Mouse (Mus musculus): ENCODE data around the gene Olfr390. TPM values are rescaled to one million over a fixed set of nuclear protein-coding genes. Genes with fewer than 3 reads are reported as not detected.

Olfr390 gene
- total RNA-seq (2014; rRNA removed) (not detected in 2 replicates), polyA plus RNA-seq (2015; fragmentation: Nextera tagmentation; extraction: Ambion mirVana) (not detected in 2 replicates)

GRCm38 (mm10) chr11:73782664-73783063, at the start of gene Olfr390:
Gene Olfr390, plus strand, starts transcription at chr11:73782964.
- no peak for ATAC-seq
- no peak for DNase-seq
- 75% methylated on average over 1 of the region's 1 CpGs for WGBS

DNA sequence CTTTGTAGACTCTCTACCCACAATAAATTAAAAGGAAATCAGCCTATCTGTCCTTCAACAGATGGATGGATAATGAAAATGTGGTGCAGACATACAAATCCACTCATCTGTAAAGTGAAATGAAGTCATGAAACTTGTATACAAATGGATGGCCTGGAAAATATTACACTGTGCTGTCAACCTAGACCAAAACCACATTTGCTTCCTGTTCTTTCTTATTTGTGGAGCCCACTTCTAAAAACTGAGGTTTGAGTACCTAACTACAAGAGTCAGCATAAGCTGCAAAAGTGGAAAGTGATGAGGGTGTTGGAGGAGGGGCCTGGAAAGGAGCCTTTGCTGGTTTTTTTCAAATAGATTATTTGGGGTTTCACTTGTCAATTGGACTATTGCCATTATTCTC, 23.6 kb upstream of the Olfr390 start:
- H3K27ac ChIP-seq (ENCODE audit: low read depth, low read length) = no peak overlapping the region

More at GRCm38 (mm10) chr11:73782664-73783063, at the start of gene Olfr390:
- Histone ChIP-seq H3K4me3 (ENCODE audit: low read depth, low read length) (no peak within 1 kb of the TSS), H3K9ac (no peak within 1 kb of the TSS), H3K27me3 (ENCODE audit: insufficient read depth, low read length) (no peaks in the 10 kb centered on the region), H3K36me3 (ENCODE audit: insufficient read depth) (no peaks in the 10 kb centered on the region), H3K9me3 (ENCODE audit: low read length) (0 out of 2 replicates have a peak, but pooled peaks cover 3% of the 10 kb centered on the region), H3K4me2 (ENCODE audit: low read depth) (no peak within 1 kb of the TSS), H3K27ac (ENCODE audit: low read depth, low read length) (no peak within 1 kb of the TSS), H3K4me1 (ENCODE audit: insufficient read depth) (no peaks in the 10 kb centered on the region)
- no peak for TF ChIP-seq CTCF (IDR thresholded peaks at IDR 0.05; ENCODE audit: low read depth)

GRCm38 (mm10) chr11:73780613-73781012, 2.2 kb upstream of the Olfr390 start, which contains the start of gene Olfr389:
Gene Olfr389, minus strand, starts transcription at chr11:73780713.
- Histone ChIP-seq H3K4me3 (ENCODE audit: low read depth, low read length) (no peak within 1 kb of the TSS), H3K9me3 (ENCODE audit: low read length) (no peaks in the 10 kb centered on the region), H3K27me3 (ENCODE audit: insufficient read depth, low read length) (no peaks in the 10 kb centered on the region), H3K9ac (no peak within 1 kb of the TSS), H3K4me2 (ENCODE audit: low read depth) (no peak within 1 kb of the TSS), H3K36me3 (ENCODE audit: insufficient read depth) (no peaks in the 10 kb centered on the region), H3K4me1 (ENCODE audit: insufficient read depth) (no peaks in the 10 kb centered on the region), H3K27ac (ENCODE audit: low read depth, low read length) (no peak within 1 kb of the TSS)
- WGBS = 95% methylated on average over 1 of the region's 1 CpGs
- no peak for TF ChIP-seq CTCF (IDR thresholded peaks at IDR 0.05; ENCODE audit: low read depth)
- ATAC-seq (no peak), DNase-seq (no peak)

More for the DNA sequence above, 23.6 kb upstream of the Olfr390 start:
- Histone ChIP-seq H3K27me3 (ENCODE audit: insufficient read depth, low read length) (no peaks in the 10 kb centered on the region), H3K4me3 (ENCODE audit: low read depth, low read length) (no peak overlapping the region), H3K9ac (no peak overlapping the region), H3K4me1 (ENCODE audit: insufficient read depth) (no peaks in the 10 kb centered on the region), H3K9me3 (ENCODE audit: low read length) (peaks cover 12% of the 10 kb centered on the region; the same call in 1 of the 2 replicates), H3K4me2 (ENCODE audit: low read depth) (no peak overlapping the region), H3K36me3 (ENCODE audit: insufficient read depth) (no peaks in the 10 kb centered on the region)
- ATAC-seq (no peak), DNase-seq (no peak)
- no peak for TF ChIP-seq CTCF (IDR thresholded peaks at IDR 0.05; ENCODE audit: low read depth)

- H3K4me3 ChIP-seq (ENCODE audit: low read depth, low read length) = no peak within 1 kb of the TSS
- no peaks in the 10 kb centered on the region for H3K4me1 ChIP-seq (ENCODE audit: insufficient read depth)
- WGBS = 17% methylated on average over 1 of the region's 1 CpGs
- H3K9ac ChIP-seq = no peak within 1 kb of the TSS
- ATAC-seq = no peak
- no peak for DNase-seq
- no peak for TF ChIP-seq CTCF (IDR thresholded peaks at IDR 0.05; ENCODE audit: low read depth)
- peaks cover 5% of the 10 kb centered on the region; the same call in 1 of the 2 replicates for H3K9me3 ChIP-seq (ENCODE audit: low read length)
- H3K36me3 ChIP-seq (ENCODE audit: insufficient read depth) = no peaks in the 10 kb centered on the region
- no peak within 1 kb of the TSS for H3K4me2 ChIP-seq (ENCODE audit: low read depth)
- H3K27me3 ChIP-seq (ENCODE audit: insufficient read depth, low read length) = no peaks in the 10 kb centered on the region
- H3K27ac ChIP-seq (ENCODE audit: low read depth, low read length) = no peak within 1 kb of the TSS
Observed at GRCm38 (mm10) chr11:73802952-73803351, 20.2 kb downstream of the Olfr390 start, which contains the start of gene Olfr391-ps. Gene Olfr391-ps, minus strand, starts transcription at chr11:73803052.

DNA sequence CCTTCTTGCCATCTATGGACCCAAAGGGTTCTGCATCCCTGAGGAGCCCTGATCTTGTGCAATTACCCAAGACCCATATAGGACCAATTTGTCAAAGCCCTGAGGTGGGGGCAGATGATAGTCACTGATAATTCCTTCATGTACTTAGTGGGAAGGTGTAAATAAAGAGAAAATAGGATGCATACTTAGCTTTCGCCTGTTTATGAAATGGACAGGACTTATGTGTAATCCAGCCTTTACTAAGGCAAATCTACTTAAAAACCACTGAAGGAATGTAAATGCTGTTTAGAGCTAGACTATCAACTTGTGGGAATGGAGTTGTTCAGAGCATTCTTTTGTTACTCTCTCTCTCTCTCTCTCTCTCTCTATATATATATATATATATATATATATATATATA, 34.2 kb downstream of the Olfr390 start, which contains the start of gene Olfr392:
TSS of gene Olfr392 (minus strand) at position 101 of the 400 bp plus-strand sequence.
- Histone ChIP-seq H3K36me3 (ENCODE audit: insufficient read depth) (no peaks in the 10 kb centered on the region), H3K9ac (no peak within 1 kb of the TSS), H3K27me3 (ENCODE audit: insufficient read depth, low read length) (no peaks in the 10 kb centered on the region), H3K27ac (ENCODE audit: low read depth, low read length) (no peak within 1 kb of the TSS), H3K4me3 (ENCODE audit: low read depth, low read length) (no peak within 1 kb of the TSS), H3K9me3 (ENCODE audit: low read length) (no peaks in the 10 kb centered on the region), H3K4me1 (ENCODE audit: insufficient read depth) (no peaks in the 10 kb centered on the region), H3K4me2 (ENCODE audit: low read depth) (no peak within 1 kb of the TSS)
- DNase-seq (no peak), ATAC-seq (no peak)
- WGBS = 93% methylated on average over 1 of the region's 1 CpGs
- no peak for TF ChIP-seq CTCF (IDR thresholded peaks at IDR 0.05; ENCODE audit: low read depth)

Other genes starting within 250 kb of the Olfr390 start
- not detected in 2 replicates for gene Olfr385, start 190.0 kb upstream of the Olfr390 start, total RNA-seq (2014; rRNA removed)
- not detected in 2 replicates for gene Olfr385, start 190.0 kb upstream of the Olfr390 start, polyA plus RNA-seq (2015; fragmentation: Nextera tagmentation; extraction: Ambion mirVana)
- gene Olfr384, start 184.4 kb upstream of the Olfr390 start, total RNA-seq (2014; rRNA removed) = not detected in 2 replicates
- gene Olfr384, start 184.4 kb upstream of the Olfr390 start, polyA plus RNA-seq (2015; fragmentation: Nextera tagmentation; extraction: Ambion mirVana) = not detected in 2 replicates
- not detected in 2 replicates for gene Zfp735, start 94.2 kb upstream of the Olfr390 start, total RNA-seq (2014; rRNA removed)
- not detected in 2 replicates for gene Zfp735, start 94.2 kb upstream of the Olfr390 start, polyA plus RNA-seq (2015; fragmentation: Nextera tagmentation; extraction: Ambion mirVana)
- not detected in 2 replicates for gene Olfr389, start 2.3 kb upstream of the Olfr390 start, total RNA-seq (2014; rRNA removed)
- not detected in 2 replicates for gene Olfr389, start 2.3 kb upstream of the Olfr390 start, polyA plus RNA-seq (2015; fragmentation: Nextera tagmentation; extraction: Ambion mirVana)
- gene Olfr391-ps, start 20.1 kb downstream of the Olfr390 start, total RNA-seq (2014; rRNA removed) = not detected in 2 replicates
- gene Olfr391-ps, start 20.1 kb downstream of the Olfr390 start, polyA plus RNA-seq (2015; fragmentation: Nextera tagmentation; extraction: Ambion mirVana) = not detected in 2 replicates
- gene Olfr392, start 34.1 kb downstream of the Olfr390 start, total RNA-seq (2014; rRNA removed) = not detected in 2 replicates
- not detected in 2 replicates for gene Olfr392, start 34.1 kb downstream of the Olfr390 start, polyA plus RNA-seq (2015; fragmentation: Nextera tagmentation; extraction: Ambion mirVana)
- not detected in 2 replicates for gene Olfr393, start 68.5 kb downstream of the Olfr390 start, total RNA-seq (2014; rRNA removed)
- gene Olfr393, start 68.5 kb downstream of the Olfr390 start, polyA plus RNA-seq (2015; fragmentation: Nextera tagmentation; extraction: Ambion mirVana) = not detected in 2 replicates
- not detected in 2 replicates for gene Olfr394, start 107.8 kb downstream of the Olfr390 start, total RNA-seq (2014; rRNA removed)
- gene Olfr394, start 107.8 kb downstream of the Olfr390 start, polyA plus RNA-seq (2015; fragmentation: Nextera tagmentation; extraction: Ambion mirVana) = not detected in 2 replicates
- gene Olfr395, start 126.3 kb downstream of the Olfr390 start, total RNA-seq (2014; rRNA removed) = not detected in 2 replicates
- gene Olfr395, start 126.3 kb downstream of the Olfr390 start, polyA plus RNA-seq (2015; fragmentation: Nextera tagmentation; extraction: Ambion mirVana) = not detected in 2 replicates
- gene Olfr23, start 153.7 kb downstream of the Olfr390 start, total RNA-seq (2014; rRNA removed) = not detected in 2 replicates
- not detected in 2 replicates for gene Olfr23, start 153.7 kb downstream of the Olfr390 start, polyA plus RNA-seq (2015; fragmentation: Nextera tagmentation; extraction: Ambion mirVana)
- not detected in 2 replicates for gene Olfr397, start 177.9 kb downstream of the Olfr390 start, total RNA-seq (2014; rRNA removed)
- gene Olfr397, start 177.9 kb downstream of the Olfr390 start, polyA plus RNA-seq (2015; fragmentation: Nextera tagmentation; extraction: Ambion mirVana) = not detected in 2 replicates
- gene Olfr398, start 207.4 kb downstream of the Olfr390 start, total RNA-seq (2014; rRNA removed) = not detected in 2 replicates
- not detected in 2 replicates for gene Olfr398, start 207.4 kb downstream of the Olfr390 start, polyA plus RNA-seq (2015; fragmentation: Nextera tagmentation; extraction: Ambion mirVana)